Mouse (Mus musculus) erythroblast, embryonic 14.5 days (primary cell): ENCODE results near the gene Iqce.

Experiments
- GATA1 ChIP-seq: IDR thresholded peaks from 2 replicates; pipeline ENCODE4 v1.6.1; 2012; ENCODE audit warnings: low read length, inconsistent platforms, mixed read lengths
- TAL1 ChIP-seq: IDR thresholded peaks from 3 replicates; pipeline ENCODE4 v1.6.1; 2012; ENCODE audit warnings: low read length, inconsistent platforms, mixed read lengths

GRCm38 (mm10) chr5:140661427-140661826 lies 40.8 kb downstream of the Iqce start:
- TF ChIP-seq GATA1 (no peak), TAL1 (no peak)
